Mouse (Mus musculus) intestine, embryonic 14.5 days (tissue): ENCODE measurements around the gene Gm43064. TPM values are rescaled to one million over a fixed set of nuclear protein-coding genes. Genes with fewer than 3 reads are reported as not detected.

ENCODE experiments used
- ATAC-seq: fragments of 200-750 bp; cut with Nextera tagmentation; replicated peaks from 2 replicates; pipeline ENCODE4 v1.8.0; 2017; ENCODE audit warnings: low read depth, moderate number of reproducible peaks, moderate TSS enrichment, moderate library complexity; ENCODE audit not compliant: low FRiP score, low TSS enrichment
- DNase-seq: peaks from one replicate; pipeline ENCODE4 v3.0.0-alpha.2; 2018; ENCODE audit warnings: low spot score
- H3K27ac ChIP-seq: fragments of 300-500 bp; sonication (generic); 2 replicates; pipeline ENCODE4 v1.5.1; 2014; ENCODE audit warnings: low read depth, mild to moderate bottlenecking, control low read depth
- H3K27me3 ChIP-seq: fragments of 300-500 bp; sonication (generic); replicated peaks from 2 replicates; pipeline ENCODE4 v1.6.1; 2014; ENCODE audit warnings: low read length, control low read depth; ENCODE audit not compliant: control insufficient read depth, insufficient read depth
- H3K36me3 ChIP-seq: fragments of 300-500 bp; sonication (generic); 2 replicates; pipeline ENCODE4 v1.6.1; 2014; ENCODE audit warnings: low read length, control low read depth; ENCODE audit not compliant: control insufficient read depth, insufficient read depth
- H3K4me1 ChIP-seq: fragments of 300-500 bp; sonication (generic); replicated peaks from 2 replicates; pipeline ENCODE4 v1.6.1; 2014; ENCODE audit warnings: low read length, control low read depth, mixed read lengths; ENCODE audit not compliant: control insufficient read depth, insufficient read depth
- H3K4me2 ChIP-seq: fragments of 300-500 bp; sonication (generic); 2 replicates; pipeline ENCODE4 v1.6.1; 2014; ENCODE audit warnings: low read length
- H3K4me3 ChIP-seq: fragments of 300-500 bp; sonication (generic); 2 replicates; pipeline ENCODE4 v1.5.1; 2014; ENCODE audit warnings: low read depth, low read length, control low read depth, mixed read lengths
- H3K9ac ChIP-seq: fragments of 300-500 bp; sonication (generic); 2 replicates; pipeline ENCODE4 v1.6.1; 2014; ENCODE audit warnings: mild to moderate bottlenecking, low read length
- H3K9me3 ChIP-seq: fragments of 300-500 bp; sonication (generic); 2 replicates; pipeline ENCODE4 v1.6.1; 2016; ENCODE audit warnings: low read length, control low read depth; ENCODE audit not compliant: control insufficient read depth
- WGBS: fragments of 180-500 bp; shearing (Covaris S2); extraction: QIAGEN DNeasy Blood & Tissue Kit; methylation state at CpG from one replicate; pipeline ENCODE4 v1.1.7; 2014; 5-methylcytosine and 5-hydroxymethylcytosine counted together
- polyA plus RNA-seq: library from polyadenylated mRNA; unstranded; fragments of >200 nt; fragmentation: Nextera tagmentation; extraction: Ambion mirVana; gene quantifications from 2 replicates; pipeline ENCODE4 v1.2.1, GENCODE M21; 2014

Gene Gm43064
- polyA plus RNA-seq = 0.44 and 0.55 TPM in 2 replicates

- Histone ChIP-seq H3K4me1 (peaks cover 8% of the 10 kb centered on the region), H3K27ac (peak within 1 kb of the TSS; percentile 83), H3K36me3 (peaks cover 44% of the 10 kb centered on the region), H3K9ac (peak within 1 kb of the TSS; percentile 76), H3K4me3 (peak within 1 kb of the TSS; percentile 96), H3K4me2 (peak within 1 kb of the TSS; percentile 88), H3K27me3 (no peaks in the 10 kb centered on the region), H3K9me3 (no peaks in the 10 kb centered on the region)
- ATAC-seq (peak; percentile 99), DNase-seq (peak; percentile 95)
- WGBS = under 1% methylated on average over 61 of the region's 70 CpGs
These were observed at the start of gene Gm43064, which contains the start of the genes Dclre1b and Ap4b1 for GRCm38 (mm10) chr3:103808891-103809798. TSS of gene Gm43064 (plus strand) at chr3:103809573. TSS of gene Dclre1b (minus strand) at chr3:103809444. TSS of gene Ap4b1 (plus strand) at chr3:103809520.

DNA sequence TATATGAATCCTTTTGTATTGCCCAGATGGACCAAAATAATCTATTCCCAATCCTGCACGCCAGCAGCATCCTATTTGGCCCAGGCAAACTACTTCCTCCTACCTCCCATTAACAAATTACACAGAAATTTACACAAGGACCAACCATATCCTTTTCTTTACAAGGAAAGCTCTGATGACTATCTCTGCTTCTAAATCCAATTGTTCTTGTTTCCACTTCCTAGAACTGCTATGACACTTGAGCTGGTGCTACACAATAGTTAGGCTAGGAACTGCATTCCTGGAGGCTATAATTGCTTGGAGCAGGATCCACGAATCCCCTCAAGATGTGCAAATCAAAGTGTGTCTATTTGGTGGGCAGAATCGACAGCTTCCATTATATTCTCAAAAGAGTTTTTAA, 42.6 kb upstream of the Gm43064 start:
- no peaks in the 10 kb centered on the region; the same call in 1 of the 2 replicates for H3K4me1 ChIP-seq
- no peaks in the 10 kb centered on the region for H3K9me3 ChIP-seq
- H3K27me3 ChIP-seq = no peaks in the 10 kb centered on the region
- no peak for ATAC-seq
- H3K27ac ChIP-seq = no peak overlapping the region
- H3K4me3 ChIP-seq = no peak overlapping the region
- DNase-seq = no peak
- WGBS = 79% methylated on average over 3 of the region's 3 CpGs
- no peak overlapping the region for H3K4me2 ChIP-seq
- no peak overlapping the region for H3K9ac ChIP-seq
- peaks cover 53% of the 10 kb centered on the region for H3K36me3 ChIP-seq

- Histone ChIP-seq H3K9ac (no peak overlapping the region), H3K9me3 (no peaks in the 10 kb centered on the region), H3K27me3 (no peaks in the 10 kb centered on the region), H3K4me3 (no peak overlapping the region), H3K36me3 (peaks cover 37% of the 10 kb centered on the region), H3K4me1 (no peaks in the 10 kb centered on the region; the same call in 1 of the 2 replicates), H3K27ac (no peak overlapping the region), H3K4me2 (no peak overlapping the region)
- ATAC-seq = no peak
- DNase-seq = no peak
- 69% methylated on average over 9 of the region's 9 CpGs for WGBS
These were observed 37.7 kb upstream of the Gm43064 start for GRCm38 (mm10) chr3:103771531-103772130.

- ATAC-seq (no peak), DNase-seq (no peak)
- Histone ChIP-seq H3K4me3 (no peak overlapping the region), H3K4me2 (no peak overlapping the region), H3K36me3 (peaks cover 44% of the 10 kb centered on the region), H3K27ac (no peak overlapping the region), H3K4me1 (no peaks in the 10 kb centered on the region; the same call in 1 of the 2 replicates), H3K9ac (no peak overlapping the region), H3K27me3 (no peaks in the 10 kb centered on the region), H3K9me3 (no peaks in the 10 kb centered on the region)
- WGBS = 82% methylated on average over 4 of the region's 4 CpGs
These were observed 36.5 kb upstream of the Gm43064 start for GRCm38 (mm10) chr3:103772846-103773245.

GRCm38 (mm10) chr3:103773508-103773907, 35.9 kb upstream of the Gm43064 start:
- 76% methylated on average over 3 of the region's 3 CpGs for WGBS
- no peak overlapping the region for H3K4me2 ChIP-seq
- no peak overlapping the region for H3K27ac ChIP-seq

GRCm38 (mm10) chr3:103774009-103774408, 35.4 kb upstream of the Gm43064 start:
- no peak overlapping the region for H3K4me3 ChIP-seq
- H3K9me3 ChIP-seq = no peaks in the 10 kb centered on the region
- no peak overlapping the region for H3K4me2 ChIP-seq
- H3K9ac ChIP-seq = no peak overlapping the region
- no peak for ATAC-seq
- WGBS = 85% methylated on average over 15 of the region's 15 CpGs
- H3K4me1 ChIP-seq = no peaks in the 10 kb centered on the region; the same call in 1 of the 2 replicates
- no peak for DNase-seq
- no peak overlapping the region for H3K27ac ChIP-seq
- no peaks in the 10 kb centered on the region for H3K27me3 ChIP-seq
- H3K36me3 ChIP-seq = peaks cover 38% of the 10 kb centered on the region

More at GRCm38 (mm10) chr3:103773508-103773907, 35.9 kb upstream of the Gm43064 start:
- H3K9me3 ChIP-seq = no peaks in the 10 kb centered on the region
- ATAC-seq = no peak
- H3K4me3 ChIP-seq = no peak overlapping the region
- H3K36me3 ChIP-seq = peaks cover 42% of the 10 kb centered on the region
- no peaks in the 10 kb centered on the region for H3K27me3 ChIP-seq
- no peaks in the 10 kb centered on the region; the same call in 1 of the 2 replicates for H3K4me1 ChIP-seq
- no peak overlapping the region for H3K9ac ChIP-seq
- DNase-seq = no peak

- no peak for DNase-seq
- no peak for ATAC-seq
- Histone ChIP-seq H3K4me3 (no peak overlapping the region), H3K4me1 (no peaks in the 10 kb centered on the region), H3K9ac (no peak overlapping the region), H3K9me3 (no peaks in the 10 kb centered on the region), H3K4me2 (no peak overlapping the region), H3K27me3 (no peaks in the 10 kb centered on the region), H3K36me3 (peaks cover 23% of the 10 kb centered on the region), H3K27ac (no peak overlapping the region)
- WGBS = 90% methylated on average over 11 of the region's 11 CpGs
These were observed 31.4 kb upstream of the Gm43064 start for GRCm38 (mm10) chr3:103777940-103778339.

GRCm38 (mm10) chr3:103778660-103779059, 30.7 kb upstream of the Gm43064 start:
- no peak overlapping the region for H3K4me3 ChIP-seq
- no peak for ATAC-seq
- 81% methylated on average over 6 of the region's 6 CpGs for WGBS

More at GRCm38 (mm10) chr3:103778660-103779059, 30.7 kb upstream of the Gm43064 start:
- peaks cover 21% of the 10 kb centered on the region for H3K36me3 ChIP-seq
- no peaks in the 10 kb centered on the region for H3K9me3 ChIP-seq
- peaks cover 3% of the 10 kb centered on the region; the same call in 1 of the 2 replicates for H3K4me1 ChIP-seq
- DNase-seq = no peak
- H3K27me3 ChIP-seq = no peaks in the 10 kb centered on the region
- no peak overlapping the region for H3K27ac ChIP-seq
- no peak overlapping the region for H3K9ac ChIP-seq
- H3K4me2 ChIP-seq = no peak overlapping the region
